Mouse (Mus musculus) adipose tissue, adult 10 weeks (tissue): Measurements from ENCODE around the gene Tmem214. TPM values are rescaled to one million over a fixed set of nuclear protein-coding genes. Genes with fewer than 3 reads are reported as not detected.

Source experiments
- polyA plus RNA-seq: library from polyadenylated mRNA; stranded (reverse); fragments of 350-450 nt; fragmentation: Illumina TruSeq; extraction: RNeasy Lipid Tissue Mini Kit (QIAGEN cat#74804); gene quantifications from one replicate; pipeline ENCODE4 v1.2.3, GENCODE M21; 2014; ENCODE audit warnings: low read depth, low replicate concordance

Gene Tmem214
- polyA plus RNA-seq: 63.2 TPM

DNA sequence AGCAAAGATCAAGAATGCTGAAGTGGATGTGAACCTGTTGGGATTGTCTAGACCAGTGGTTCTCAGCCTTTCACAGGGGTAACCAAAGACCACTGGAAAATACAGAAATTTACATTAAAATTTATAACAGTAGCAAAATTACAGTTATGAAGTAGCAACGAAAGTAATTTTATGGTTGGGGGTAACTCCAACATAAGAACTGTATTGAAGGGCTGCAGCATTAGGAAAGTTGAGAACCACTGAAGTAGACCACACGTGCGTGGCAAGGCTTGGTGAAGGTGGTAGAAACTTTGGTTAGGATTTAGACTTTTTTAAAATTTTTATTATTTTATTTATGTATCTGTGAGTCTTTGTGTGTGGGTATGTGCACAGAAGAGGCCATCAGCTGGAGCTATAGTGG lies at the start of gene Tmem214:
Gene Tmem214, plus strand, starts transcription at position 301 of the 400 bp plus-strand sequence.

GRCm38 (mm10) chr5:30888337-30889087 lies 20.7 kb downstream of the Tmem214 start, which contains the start of gene Agbl5:
Agbl5 (plus strand) TSS chr5:30888694.

GRCm38 (mm10) chr5:30907413-30908059 lies 39.7 kb downstream of the Tmem214 start, which contains the start of gene Ost4:
Ost4 (minus strand) TSS chr5:30907788.

GRCm38 (mm10) chr5:30913060-30913841 lies 45.4 kb downstream of the Tmem214 start, which contains the start of gene Emilin1:
Emilin1 (plus strand) TSS chr5:30913402.

GRCm38 (mm10) chr5:30921256-30922033 lies 53.6 kb downstream of the Tmem214 start, which contains the start of gene Khk:
Khk (plus strand) TSS chr5:30921431.

Other genes with a start within 250 kb of the Tmem214 start
- 23.2 TPM for gene Slc35f6, start 220.1 kb upstream of the Tmem214 start, polyA plus RNA-seq
- 7.2 TPM for gene Cenpa, start 201.2 kb upstream of the Tmem214 start, polyA plus RNA-seq
- gene Dpysl5, start 156.4 kb upstream of the Tmem214 start, polyA plus RNA-seq: 1.2 TPM
- 29.3 TPM for gene Mapre3, start 53.4 kb upstream of the Tmem214 start, polyA plus RNA-seq
- 24.3 TPM for gene Agbl5, start 20.7 kb downstream of the Tmem214 start, polyA plus RNA-seq
- gene Ost4, start 39.8 kb downstream of the Tmem214 start, polyA plus RNA-seq: 382 TPM
- gene Emilin1, start 45.4 kb downstream of the Tmem214 start, polyA plus RNA-seq: 31.7 TPM
- gene Khk, start 53.4 kb downstream of the Tmem214 start, polyA plus RNA-seq: 53.3 TPM
- gene Cgref1, start 77.6 kb downstream of the Tmem214 start, polyA plus RNA-seq: 1.9 TPM
- gene Preb, start 92.3 kb downstream of the Tmem214 start, polyA plus RNA-seq: 157 TPM
- gene Tcf23, start 100.7 kb downstream of the Tmem214 start, polyA plus RNA-seq: 4.2 TPM
- gene Atraid, start 180.3 kb downstream of the Tmem214 start, polyA plus RNA-seq: 188 TPM
- gene Slc5a6, start 180.9 kb downstream of the Tmem214 start, polyA plus RNA-seq: 17.8 TPM
- 109 TPM for gene Cad, start 186.8 kb downstream of the Tmem214 start, polyA plus RNA-seq
- 2.3 TPM for gene Dnajc5g, start 238.3 kb downstream of the Tmem214 start, polyA plus RNA-seq
- gene Slc30a3, start 240.2 kb downstream of the Tmem214 start, polyA plus RNA-seq: 8.9 TPM
- gene Trim54, start 248.7 kb downstream of the Tmem214 start, polyA plus RNA-seq: not detected